Mouse (Mus musculus) stomach, embryonic 16.5 days (tissue): Measurements from ENCODE around the gene Prl. TPM values are rescaled to one million over a fixed set of nuclear protein-coding genes. Genes with fewer than 3 reads are reported as not detected.
"Not testable (repeated sequence)": the region's sequence is repeated elsewhere in the genome, so short reads cannot be mapped to it uniquely, and the experiment has no call there.

ENCODE experiments used
- ATAC-seq: fragments of 200-750 bp; cut with Nextera tagmentation; 2 replicates; pipeline ENCODE4 v1.8.0; 2017; ENCODE audit warnings: moderate number of reproducible peaks, moderate TSS enrichment; ENCODE audit not compliant: insufficient read depth, low FRiP score
- H3K27ac ChIP-seq: fragments of 300-500 bp; sonication (generic); 2 replicates; pipeline ENCODE4 v1.5.1; 2014; ENCODE audit warnings: low read length
- H3K27me3 ChIP-seq: fragments of 300-500 bp; sonication (generic); 2 replicates; pipeline ENCODE4 v1.6.1; 2014; ENCODE audit warnings: low read length, control low read depth, mixed read lengths; ENCODE audit not compliant: control insufficient read depth, insufficient read depth
- H3K36me3 ChIP-seq: fragments of 300-500 bp; sonication (generic); 2 replicates; pipeline ENCODE4 v1.6.1; 2014; ENCODE audit warnings: low read length; ENCODE audit not compliant: control insufficient read depth, insufficient read depth
- H3K4me1 ChIP-seq: fragments of 300-500 bp; sonication (generic); 2 replicates; pipeline ENCODE4 v1.6.1; 2014; ENCODE audit warnings: low read length, control low read depth, mixed read lengths; ENCODE audit not compliant: control insufficient read depth, insufficient read depth
- H3K4me2 ChIP-seq: fragments of 300-500 bp; sonication (generic); 2 replicates; pipeline ENCODE4 v1.6.1; 2014; ENCODE audit warnings: low read depth, low read length, mixed read lengths
- H3K4me3 ChIP-seq: fragments of 300-500 bp; sonication (generic); replicated peaks from 2 replicates; pipeline ENCODE4 v1.5.1; 2014; ENCODE audit warnings: mild to moderate bottlenecking, low read length
- H3K9ac ChIP-seq: fragments of 300-500 bp; sonication (generic); 2 replicates; pipeline ENCODE4 v1.6.1; 2014; ENCODE audit warnings: low read length
- H3K9me3 ChIP-seq: fragments of 300-500 bp; sonication (generic); replicated peaks from 2 replicates; pipeline ENCODE4 v1.6.1; 2016; ENCODE audit warnings: low read length, control low read depth; ENCODE audit not compliant: control insufficient read depth
- WGBS: fragments of 180-500 bp; shearing (Covaris S2); extraction: QIAGEN DNeasy Blood & Tissue Kit; methylation state at CpG from one replicate; pipeline ENCODE4 v1.1.7; 2014; 5-methylcytosine and 5-hydroxymethylcytosine counted together
- polyA plus RNA-seq: library from polyadenylated mRNA; unstranded; fragments of >200 nt; fragmentation: Nextera tagmentation; extraction: Ambion mirVana; gene quantifications from 2 replicates; pipeline ENCODE4 v1.2.1, GENCODE M21; 2015

Prl gene
- polyA plus RNA-seq, 1 experiment from 2014 or later = not detected

GRCm38 (mm10) chr13:27059177-27059576 is 1.8 kb downstream of the Prl start:
- 72% methylated on average over 7 of the region's 7 CpGs for WGBS

GRCm38 (mm10) chr13:27093890-27094289 is 36.5 kb downstream of the Prl start, which contains the start of gene Prl3d1:
Gene Prl3d1, plus strand, starts transcription at chr13:27094190.
- not testable (repeated sequence) for H3K9ac ChIP-seq, H3K4me2 ChIP-seq, H3K27ac ChIP-seq, H3K36me3 ChIP-seq, ATAC-seq, H3K4me3 ChIP-seq, H3K4me1 ChIP-seq, H3K27me3 ChIP-seq, H3K9me3 ChIP-seq
- 88% methylated on average over 5 of the region's 5 CpGs for WGBS

More at GRCm38 (mm10) chr13:27059177-27059576, 1.8 kb downstream of the Prl start:
- Histone ChIP-seq H3K27me3 (no peaks in the 10 kb centered on the region), H3K9ac (no peak overlapping the region), H3K4me3 (no peak overlapping the region), H3K4me1 (no peaks in the 10 kb centered on the region), H3K4me2 (no peak overlapping the region), H3K36me3 (no peaks in the 10 kb centered on the region), H3K9me3 (no peaks in the 10 kb centered on the region), H3K27ac (no peak overlapping the region)
- ATAC-seq = no peak

Other genes starting within 250 kb of the Prl start
- gene Prl3d1, start 36.6 kb downstream of the Prl start, polyA plus RNA-seq = not detected in 2 replicates
- not detected in 2 replicates for gene Prl3d2, start 64.1 kb downstream of the Prl start, polyA plus RNA-seq
- gene Prl3d3, start 99.2 kb downstream of the Prl start, polyA plus RNA-seq = not detected in 2 replicates
- not detected in 2 replicates for gene Prl3c1, start 139.1 kb downstream of the Prl start, polyA plus RNA-seq
- gene Prl3b1, start 184.3 kb downstream of the Prl start, polyA plus RNA-seq = not detected in 2 replicates
- gene Prl3a1, start 201.9 kb downstream of the Prl start, polyA plus RNA-seq = not detected in 2 replicates